Mouse (Mus musculus): ENCODE measurements at regions not wholly inside any gene's neighbourhood (a gene's known extent, or its start where the extent isn't known, plus 50 kb on each side); places are given as distances from the start of the nearest gene placed in this dataset.
A peak's percentile ranks its signal among the peaks of the same experiment; 100 is the strongest.

DNA sequence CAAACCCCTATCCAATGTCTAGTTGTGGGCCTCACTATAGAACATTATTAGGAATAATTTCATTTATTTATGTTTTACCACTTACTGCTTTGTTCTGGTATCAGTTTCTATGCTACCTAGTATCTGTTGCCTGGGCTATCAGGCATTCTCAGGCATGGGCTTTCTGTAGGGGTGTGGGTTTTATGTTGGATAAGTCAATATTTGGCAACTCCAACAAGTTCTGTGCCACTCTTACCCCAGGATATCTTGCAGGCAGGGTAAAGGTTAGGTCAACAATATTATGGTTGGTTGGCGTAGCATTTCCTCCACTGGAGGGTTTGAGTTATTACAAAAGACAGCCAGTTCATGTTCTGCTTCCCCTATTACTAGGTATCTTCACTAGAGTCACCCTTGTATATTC, 65.8 kb downstream of the Smim10l1 start:
- no peak for DNase-seq (ENCODE audit: low read depth, low spot score)

DNA sequence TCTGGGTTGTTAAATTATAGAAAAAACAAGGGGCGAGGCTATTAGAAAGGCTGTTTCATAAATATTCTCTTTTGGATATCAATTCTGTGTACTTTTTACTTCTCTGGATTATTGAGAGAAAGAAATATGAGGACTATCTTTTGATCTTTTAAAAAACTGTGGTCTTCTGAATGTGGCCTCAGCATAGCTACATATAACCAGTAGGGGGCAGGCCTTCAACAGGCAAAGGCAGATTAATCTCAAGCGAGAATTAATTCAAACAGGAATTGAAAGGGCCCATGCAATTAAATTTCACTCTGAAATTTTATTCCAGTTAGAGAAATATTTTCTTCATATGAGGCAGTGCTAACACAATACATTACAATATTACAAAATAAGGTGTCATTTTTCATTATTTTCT, 66.6 kb downstream of the Smim10l1 start:
- DNase-seq (ENCODE audit: low read depth, low spot score) = no peak

- peak; percentile 5 for DNase-seq (ENCODE audit: low read depth, low spot score)
Measured at GRCm38 (mm10) chr6:133206173-133206572, 85.8 kb upstream of the 5530400C23Rik start.
